Mouse (Mus musculus): ENCODE data around the gene Mroh7. TPM values are rescaled to one million over a fixed set of nuclear protein-coding genes. Genes with fewer than 3 reads are reported as not detected.

Mroh7 gene
- polyA plus RNA-seq, 1 experiment, result not detected

Other genes with a start within 250 kb of the Mroh7 start
- not detected in 2 replicates for gene Bsnd, start 238.6 kb downstream of the Mroh7 start, polyA plus RNA-seq (2012; ENCODE audit: insufficient read depth, insufficient read length, missing spikeins)
- gene Dhcr24, start 169.9 kb downstream of the Mroh7 start, polyA plus RNA-seq (2012; ENCODE audit: insufficient read depth, insufficient read length, missing spikeins), result 9.0 and 24.0 TPM in 2 replicates
- gene Lexm, start 113.7 kb downstream of the Mroh7 start, polyA plus RNA-seq (2012; ENCODE audit: insufficient read depth, insufficient read length, missing spikeins), result not detected in 2 replicates
- not detected in 2 replicates for gene Ttc22, start 108.5 kb downstream of the Mroh7 start, polyA plus RNA-seq (2012; ENCODE audit: insufficient read depth, insufficient read length, missing spikeins)
- 4.9 and 5.8 TPM in 2 replicates for gene Pars2, start 79.9 kb downstream of the Mroh7 start, polyA plus RNA-seq (2012; ENCODE audit: insufficient read depth, insufficient read length, missing spikeins)
- gene Ttc4, start 52.0 kb downstream of the Mroh7 start, polyA plus RNA-seq (2012; ENCODE audit: insufficient read depth, insufficient read length, missing spikeins), result 15.9 and 18.4 TPM in 2 replicates
- gene Fam151a, start 3.0 kb upstream of the Mroh7 start, polyA plus RNA-seq (2012; ENCODE audit: insufficient read depth, insufficient read length, missing spikeins), result not detected in 2 replicates
- gene Acot11, start 74.1 kb upstream of the Mroh7 start, polyA plus RNA-seq (2012; ENCODE audit: insufficient read depth, insufficient read length, missing spikeins), result 278 and 386 TPM in 2 replicates
- gene Ssbp3, start 179.8 kb upstream of the Mroh7 start, polyA plus RNA-seq (2012; ENCODE audit: insufficient read depth, insufficient read length, missing spikeins), result 31.3 and 36.4 TPM in 2 replicates